Mouse (Mus musculus) midbrain, embryonic 14.5 days (tissue): ENCODE data around the gene 4930402H24Rik. TPM values are rescaled to one million over a fixed set of nuclear protein-coding genes. Genes with fewer than 3 reads are reported as not detected.

Source experiments
- ATAC-seq: fragments of 200-750 bp; cut with Nextera tagmentation; 2 replicates; pipeline ENCODE4 v1.8.0; 2017; ENCODE audit warnings: moderate number of reproducible peaks, moderate library complexity; ENCODE audit not compliant: low FRiP score, low TSS enrichment
- DNase-seq: peaks from one replicate; pipeline ENCODE4 v3.0.0-alpha.2; 2015
- H3K27ac ChIP-seq: fragments of 300-500 bp; sonication (generic); replicated peaks from 2 replicates; pipeline ENCODE4 v1.5.1; 2014; ENCODE audit warnings: mild to moderate bottlenecking, low read depth, low read length, moderate library complexity
- H3K27me3 ChIP-seq: fragments of 300-500 bp; sonication (generic); 2 replicates; pipeline ENCODE4 v1.6.1; 2014; ENCODE audit warnings: low read length, control low read depth, mixed read lengths; ENCODE audit not compliant: control insufficient read depth, insufficient read depth
- H3K36me3 ChIP-seq: fragments of 300-500 bp; sonication (generic); 2 replicates; pipeline ENCODE4 v1.6.1; 2014; ENCODE audit warnings: low read length, control low read depth; ENCODE audit not compliant: control insufficient read depth, insufficient read depth
- H3K4me1 ChIP-seq: fragments of 300-500 bp; sonication (generic); 2 replicates; pipeline ENCODE4 v1.6.1; 2014; ENCODE audit warnings: mild to moderate bottlenecking, antibody characterized with exemption, low read length, control low read depth; ENCODE audit not compliant: control insufficient read depth, insufficient read depth
- H3K4me2 ChIP-seq: fragments of 300-500 bp; sonication (generic); 2 replicates; pipeline ENCODE4 v1.6.1; 2014; ENCODE audit warnings: mild to moderate bottlenecking, low read length, moderate library complexity
- H3K4me3 ChIP-seq: fragments of 300-500 bp; sonication (generic); replicated peaks from 2 replicates; pipeline ENCODE4 v1.5.1; 2014; ENCODE audit warnings: low read depth, low read length
- H3K9ac ChIP-seq: fragments of 300-500 bp; sonication (generic); replicated peaks from 2 replicates; pipeline ENCODE4 v1.6.1; 2014; ENCODE audit warnings: mild to moderate bottlenecking, low read length, moderate library complexity
- H3K9me3 ChIP-seq: fragments of 300-500 bp; sonication (generic); 2 replicates; pipeline ENCODE4 v1.6.1; 2016; ENCODE audit warnings: low read length, control low read depth, mixed read lengths; ENCODE audit not compliant: control insufficient read depth
- WGBS: fragments of 180-500 bp; shearing (Covaris S2); extraction: QIAGEN DNeasy Blood & Tissue Kit; methylation state at CpG from one replicate; pipeline ENCODE4 v1.1.7; 2014; 5-methylcytosine and 5-hydroxymethylcytosine counted together
- polyA plus RNA-seq: library from polyadenylated mRNA; unstranded; fragments of >200 nt; fragmentation: Nextera tagmentation; extraction: Ambion mirVana; gene quantifications from 2 replicates; pipeline ENCODE4 v1.2.1, GENCODE M21; 2014

Gene 4930402H24Rik
- polyA plus RNA-seq, 1 experiment from 2014 or later, result 107 TPM

GRCm38 (mm10) chr2:130812487-130812886, 93.7 kb downstream of the 4930402H24Rik start:
- 97% methylated on average over 1 of the region's 1 CpGs for WGBS
- H3K9ac ChIP-seq, result no peak overlapping the region
- H3K4me1 ChIP-seq, result no peaks in the 10 kb centered on the region
- H3K4me2 ChIP-seq, result no peak overlapping the region
- H3K27ac ChIP-seq, result no peak overlapping the region
- H3K9me3 ChIP-seq, result no peaks in the 10 kb centered on the region
- ATAC-seq (no peak), DNase-seq (peak; percentile 48)
- no peak overlapping the region for H3K4me3 ChIP-seq
- no peaks in the 10 kb centered on the region for H3K27me3 ChIP-seq
- peaks cover 94% of the 10 kb centered on the region for H3K36me3 ChIP-seq

- Histone ChIP-seq H3K4me3 (no peak overlapping the region), H3K4me2 (no peak overlapping the region), H3K4me1 (no peaks in the 10 kb centered on the region), H3K36me3 (peaks cover 70% of the 10 kb centered on the region), H3K9ac (no peak overlapping the region), H3K27me3 (no peaks in the 10 kb centered on the region), H3K27ac (no peak overlapping the region), H3K9me3 (no peaks in the 10 kb centered on the region)
- DNase-seq, result no peak
- 97% methylated on average over 3 of the region's 3 CpGs for WGBS
- no peak for ATAC-seq
Observed at GRCm38 (mm10) chr2:130805146-130805545, 101.1 kb downstream of the 4930402H24Rik start.

GRCm38 (mm10) chr2:130803706-130804105, 102.5 kb downstream of the 4930402H24Rik start:
- WGBS, result 71% methylated on average over 25 of the region's 25 CpGs
- no peaks in the 10 kb centered on the region for H3K9me3 ChIP-seq
- no peak overlapping the region for H3K27ac ChIP-seq
- H3K4me3 ChIP-seq, result no peak overlapping the region
- no peak overlapping the region for H3K9ac ChIP-seq
- no peak overlapping the region for H3K4me2 ChIP-seq
- no peaks in the 10 kb centered on the region for H3K27me3 ChIP-seq
- DNase-seq (no peak), ATAC-seq (no peak)
- no peaks in the 10 kb centered on the region for H3K4me1 ChIP-seq
- H3K36me3 ChIP-seq, result peaks cover 56% of the 10 kb centered on the region

GRCm38 (mm10) chr2:130795731-130796130, 110.5 kb downstream of the 4930402H24Rik start:
- H3K36me3 ChIP-seq, result peaks cover 41% of the 10 kb centered on the region
- no peak for DNase-seq

GRCm38 (mm10) chr2:130791722-130792121, 114.5 kb downstream of the 4930402H24Rik start:
- peaks cover 67% of the 10 kb centered on the region for H3K36me3 ChIP-seq
- H3K27me3 ChIP-seq, result no peaks in the 10 kb centered on the region
- no peak overlapping the region for H3K4me3 ChIP-seq
- DNase-seq (no peak), ATAC-seq (no peak)
- no peak overlapping the region for H3K4me2 ChIP-seq
- no peak overlapping the region for H3K27ac ChIP-seq
- WGBS, result 97% methylated on average over 7 of the region's 7 CpGs
- no peaks in the 10 kb centered on the region for H3K9me3 ChIP-seq
- no peaks in the 10 kb centered on the region for H3K4me1 ChIP-seq
- no peak overlapping the region for H3K9ac ChIP-seq

More at GRCm38 (mm10) chr2:130795731-130796130, 110.5 kb downstream of the 4930402H24Rik start:
- Histone ChIP-seq H3K4me2 (no peak overlapping the region), H3K27me3 (no peaks in the 10 kb centered on the region), H3K4me1 (no peaks in the 10 kb centered on the region), H3K9me3 (no peaks in the 10 kb centered on the region), H3K4me3 (no peak overlapping the region), H3K9ac (no peak overlapping the region), H3K27ac (no peak overlapping the region)
- no peak for ATAC-seq
- 89% methylated on average over 8 of the region's 8 CpGs for WGBS

- DNase-seq (no peak), ATAC-seq (no peak)
- H3K27me3 ChIP-seq, result no peaks in the 10 kb centered on the region
- H3K4me3 ChIP-seq, result no peak overlapping the region
- H3K36me3 ChIP-seq, result peaks cover 82% of the 10 kb centered on the region
- H3K9me3 ChIP-seq, result no peaks in the 10 kb centered on the region
- no peak overlapping the region for H3K27ac ChIP-seq
- H3K4me2 ChIP-seq, result no peak overlapping the region
- 93% methylated on average over 6 of the region's 6 CpGs for WGBS
- H3K9ac ChIP-seq, result no peak overlapping the region
- no peaks in the 10 kb centered on the region for H3K4me1 ChIP-seq
Observed at GRCm38 (mm10) chr2:130789642-130790041, 116.6 kb downstream of the 4930402H24Rik start.

GRCm38 (mm10) chr2:130789039-130789438, 117.2 kb downstream of the 4930402H24Rik start:
- WGBS, result 90% methylated on average over 8 of the region's 8 CpGs

GRCm38 (mm10) chr2:130784939-130785338, 121.3 kb downstream of the 4930402H24Rik start:
- no peaks in the 10 kb centered on the region for H3K27me3 ChIP-seq
- no peak overlapping the region for H3K4me3 ChIP-seq
- no peak overlapping the region for H3K4me2 ChIP-seq
- 86% methylated on average over 3 of the region's 3 CpGs for WGBS
- peaks cover 92% of the 10 kb centered on the region for H3K36me3 ChIP-seq
- H3K9me3 ChIP-seq, result no peaks in the 10 kb centered on the region
- H3K9ac ChIP-seq, result no peak overlapping the region
- no peak overlapping the region for H3K27ac ChIP-seq
- H3K4me1 ChIP-seq, result no peaks in the 10 kb centered on the region
- DNase-seq, result no peak
- no peak for ATAC-seq

More at GRCm38 (mm10) chr2:130789039-130789438, 117.2 kb downstream of the 4930402H24Rik start:
- H3K36me3 ChIP-seq, result peaks cover 86% of the 10 kb centered on the region
- H3K4me1 ChIP-seq, result no peaks in the 10 kb centered on the region
- H3K4me3 ChIP-seq, result no peak overlapping the region
- no peak overlapping the region for H3K27ac ChIP-seq
- no peak overlapping the region for H3K4me2 ChIP-seq
- ATAC-seq, result no peak
- no peak for DNase-seq
- no peaks in the 10 kb centered on the region for H3K27me3 ChIP-seq
- H3K9ac ChIP-seq, result no peak overlapping the region
- no peaks in the 10 kb centered on the region for H3K9me3 ChIP-seq

- H3K9ac ChIP-seq, result no peak overlapping the region
- no peaks in the 10 kb centered on the region for H3K4me1 ChIP-seq
- no peak for ATAC-seq
- DNase-seq, result no peak
- H3K27me3 ChIP-seq, result no peaks in the 10 kb centered on the region
- H3K4me3 ChIP-seq, result no peak overlapping the region
- H3K36me3 ChIP-seq, result peaks cover 91% of the 10 kb centered on the region
- WGBS, result 65% methylated on average over 2 of the region's 2 CpGs
- H3K4me2 ChIP-seq, result no peak overlapping the region
- no peaks in the 10 kb centered on the region for H3K9me3 ChIP-seq
- H3K27ac ChIP-seq, result no peak overlapping the region
Observed at GRCm38 (mm10) chr2:130780615-130781303, 125.4 kb downstream of the 4930402H24Rik start.
